In the genomic region with DNA sequence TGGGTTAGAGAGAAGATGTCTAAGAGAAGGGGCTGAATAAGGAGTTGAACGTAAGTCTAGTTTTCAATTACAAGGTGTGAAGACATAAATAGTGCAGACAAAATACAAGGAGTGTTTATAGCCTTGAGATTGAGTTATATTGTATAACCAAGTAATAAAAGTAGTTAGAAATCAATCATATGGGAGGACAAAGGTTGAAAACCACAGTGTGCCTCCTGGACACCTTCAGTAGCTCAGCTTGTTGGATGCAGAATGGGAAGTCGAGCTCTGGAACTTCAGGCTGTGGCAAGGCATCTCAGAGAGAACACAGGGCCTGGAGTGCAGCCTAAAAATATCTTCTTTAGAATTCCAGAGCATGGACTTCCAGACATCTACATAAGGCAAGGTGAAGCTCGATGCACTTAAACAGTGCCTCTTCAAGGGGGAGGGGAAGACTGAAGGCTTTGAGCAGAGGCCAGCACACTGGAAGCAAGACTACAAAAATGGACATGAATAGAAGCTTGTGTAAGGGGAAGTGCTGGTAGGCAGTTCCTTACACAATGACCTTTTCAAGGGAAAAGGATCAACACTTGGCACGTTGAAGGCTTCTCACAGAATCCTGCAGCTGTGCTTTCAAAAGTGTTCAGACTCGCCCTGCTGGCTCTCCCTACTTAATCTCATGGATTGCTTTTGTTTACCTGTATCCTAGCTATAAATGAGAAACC, we compare ENCODE assay signal across 10 mouse cellular contexts.
DNase-seq lines count a peak whose midpoint lies in the region; ATAC-seq and TF ChIP-seq lines count a peak whose summit lies in the region.
"Had no signal": no experiment of that assay in that cellular context is flagged by ENCODE, and none has a peak within 500 bp of the region (broad histone marks: within the 10 kb centered on the region; RNA-seq: fewer than 3 reads in every experiment).

No protein-coding gene starts in this region.

- no peak for TF ChIP-seq POLR2A in small intestine, adult 2 months (IDR thresholded peaks at IDR 0.05; ENCODE audit: low read depth, low read length)

- no peak overlapping the region for H3K4me3 ChIP-seq in left cerebral cortex, adult 2 months
- no peak overlapping the region for H3K4me3 ChIP-seq in heart, embryonic 16.5 days (ENCODE audit: low read length)
- H3K4me3 ChIP-seq in small intestine, adult 2 months (ENCODE audit: low read depth, low read length), result no peak overlapping the region
- H3K4me3 ChIP-seq: limb, embryonic 13.5 days had no signal

- no peaks in the 10 kb centered on the region for H3K9me3 ChIP-seq in heart, embryonic 16.5 days (replicated peaks; ENCODE audit: control insufficient read depth, low read length)
- H3K9me3 ChIP-seq: limb, embryonic 13.5 days had no signal

- peak overlapping the region; percentile 65 for H3K27ac ChIP-seq in left cerebral cortex, adult 2 months
- peak overlapping the region; percentile 85 for H3K27ac ChIP-seq in heart, embryonic 16.5 days (ENCODE audit: low read length)
- peak overlapping the region; percentile 53 for H3K27ac ChIP-seq in small intestine, adult 2 months (ENCODE audit: insufficient read depth, low read depth, low read length)
- H3K27ac ChIP-seq: limb, embryonic 13.5 days had no signal

- intact Hi-C loops in left cerebral cortex, adult 2 months (cut with DNase I), result loop anchor here (5.0 kb wide), 1 partner anchor 66 kb away; no protein-coding TSS in a partner anchor

- 0 out of 2 replicates have a peak overlapping the region, but pooled peaks have one; percentile 22 for H3K9ac ChIP-seq in heart, embryonic 16.5 days (ENCODE audit: low read length)
- H3K9ac ChIP-seq: limb, embryonic 13.5 days had no signal

- no peak for TF ChIP-seq CTCF in left cerebral cortex, adult 2 months (IDR thresholded peaks at IDR 0.05)
- no peak for TF ChIP-seq CTCF in small intestine, adult 2 months (IDR thresholded peaks at IDR 0.05; ENCODE audit: extremely low read depth, insufficient read length, insufficient replicate concordance, low read depth, low read length)

- H3K36me3 ChIP-seq in heart, embryonic 16.5 days (ENCODE audit: control insufficient read depth, insufficient read depth), result no peaks in the 10 kb centered on the region
- no peaks in the 10 kb centered on the region for H3K36me3 ChIP-seq in small intestine, adult 2 months (ENCODE audit: control insufficient read depth, insufficient read depth, low read length)
- H3K36me3 ChIP-seq: limb, embryonic 13.5 days had no signal

- H3K4me1 ChIP-seq in heart, embryonic 16.5 days (ENCODE audit: control insufficient read depth, insufficient read depth, low read length), result peaks cover 27% of the 10 kb centered on the region
- peaks cover 9% of the 10 kb centered on the region; the same call in 1 of the 2 replicates for H3K4me1 ChIP-seq in small intestine, adult 2 months (ENCODE audit: control insufficient read depth, insufficient read depth, insufficient read length, low read length)

- peak; percentile 67; the same call in 1 of the 2 replicates for ATAC-seq in heart, embryonic 16.5 days (replicated peaks; ENCODE audit: extremely low read depth, insufficient read depth, low FRiP score)

- WGBS in heart, embryonic 16.5 days, result 34% methylated on average over 5 of the region's 5 CpGs
- 19% methylated on average over 5 of the region's 5 CpGs for WGBS in small intestine, adult 2 months

- peak; percentile 5 for DNase-seq in embryo, embryonic 11 days
- no peak for DNase-seq in embryo, embryonic 9.5 days (ENCODE audit: extremely low spot score)
- DNase-seq in left cerebral cortex, adult 2 months (ENCODE audit: extremely low spot score in 1 of 2, low spot score in 2 of 2), result no peak
- no peak for DNase-seq in left cerebral cortex, adult 18-20 months (ENCODE audit: low spot score in 2 of 2)
- no peak for DNase-seq in thymus, adult 18-20 months
- no peak for DNase-seq in right cerebral cortex, postnatal 4 days
- DNase-seq: kidney, adult 11 months had no signal

- H3K4me2 ChIP-seq in heart, embryonic 16.5 days (ENCODE audit: low read depth, low read length), result peak overlapping the region; percentile 30; the same call in 1 of the 2 replicates
- H3K4me2 ChIP-seq: limb, embryonic 13.5 days had no signal

- H3K27me3 ChIP-seq in heart, embryonic 16.5 days (ENCODE audit: control insufficient read depth, insufficient read depth, low read length), result no peaks in the 10 kb centered on the region
- no peaks in the 10 kb centered on the region for H3K27me3 ChIP-seq in small intestine, adult 2 months (ENCODE audit: control insufficient read depth, insufficient read depth, low read length)
- H3K27me3 ChIP-seq: limb, embryonic 13.5 days had no signal
